ENCODE assay signal across 21 mouse cellular contexts in genomic region chr5:66579066-66579465, GRCm38 (mm10). TPM values are rescaled to one million over a fixed set of nuclear protein-coding genes. Genes with fewer than 3 reads are reported as not detected.
DNase-seq lines count a peak whose midpoint lies in the region; ATAC-seq and TF ChIP-seq lines count a peak whose summit lies in the region.
"Had no signal": no experiment of that assay in that cellular context is flagged by ENCODE, and none has a peak within 500 bp of the region (broad histone marks: within the 10 kb centered on the region; RNA-seq: fewer than 3 reads in every experiment).

No protein-coding gene starts in this region.

- H3K9ac ChIP-seq in lung, embryonic 14.5 days, result 0 out of 2 replicates have a peak overlapping the region, but pooled peaks have one; percentile 7
- no peak overlapping the region for H3K9ac ChIP-seq in intestine, postnatal 0 days (ENCODE audit: low read depth, low read length)
- H3K9ac ChIP-seq: forebrain, embryonic 13.5 days; hindbrain, embryonic 15.5 days; intestine, embryonic 15.5 days; liver, postnatal 0 days had no signal

- no peak overlapping the region for H3K4me2 ChIP-seq in lung, embryonic 14.5 days
- no peak overlapping the region for H3K4me2 ChIP-seq in intestine, postnatal 0 days (replicated peaks; ENCODE audit: low read depth)
- H3K4me2 ChIP-seq: forebrain, embryonic 13.5 days; hindbrain, embryonic 15.5 days; intestine, embryonic 15.5 days had no signal

- peaks cover 9% of the 10 kb centered on the region; the same call in 1 of the 2 replicates for H3K4me1 ChIP-seq in lung, embryonic 14.5 days (ENCODE audit: insufficient read depth)
- peaks cover 16% of the 10 kb centered on the region for H3K4me1 ChIP-seq in hindbrain, embryonic 10.5 days (replicated peaks)
- no peaks in the 10 kb centered on the region for H3K4me1 ChIP-seq in intestine, postnatal 0 days (replicated peaks; ENCODE audit: control insufficient read depth, insufficient read depth, low read length)

- no peak overlapping the region for H3K4me3 ChIP-seq in lung, embryonic 14.5 days (ENCODE audit: low read depth, low read length)
- no peak overlapping the region for H3K4me3 ChIP-seq in hindbrain, embryonic 10.5 days
- H3K4me3 ChIP-seq in intestine, postnatal 0 days (ENCODE audit: low read depth, low read length), result no peak overlapping the region
- H3K4me3 ChIP-seq: erythroblast, embryonic 14.5 days; forebrain, embryonic 13.5 days; hindbrain, embryonic 15.5 days; intestine, embryonic 15.5 days; limb, embryonic 10.5 days had no signal

- H3K27me3 ChIP-seq in lung, embryonic 14.5 days (ENCODE audit: insufficient read depth, low read length), result no peaks in the 10 kb centered on the region
- H3K27me3 ChIP-seq in hindbrain, embryonic 10.5 days (ENCODE audit: insufficient read depth, poor library complexity, severe bottlenecking), result no peaks in the 10 kb centered on the region
- no peaks in the 10 kb centered on the region for H3K27me3 ChIP-seq in intestine, postnatal 0 days (replicated peaks; ENCODE audit: control insufficient read depth, insufficient read depth, low read length)
- H3K27me3 ChIP-seq: forebrain, embryonic 13.5 days; hindbrain, embryonic 15.5 days; intestine, embryonic 15.5 days had no signal

- WGBS in lung, embryonic 14.5 days, result 49% methylated on average over 4 of the region's 4 CpGs
- WGBS in hindbrain, embryonic 10.5 days, result 79% methylated on average over 4 of the region's 4 CpGs
- WGBS in intestine, postnatal 0 days, result 65% methylated on average over 4 of the region's 4 CpGs

- no peaks in the 10 kb centered on the region for H3K9me3 ChIP-seq in lung, embryonic 14.5 days (ENCODE audit: low read depth, low read length)
- H3K9me3 ChIP-seq in hindbrain, embryonic 10.5 days, result no peaks in the 10 kb centered on the region
- no peaks in the 10 kb centered on the region for H3K9me3 ChIP-seq in intestine, postnatal 0 days (ENCODE audit: control insufficient read depth)
- H3K9me3 ChIP-seq: forebrain, embryonic 13.5 days; hindbrain, embryonic 15.5 days; intestine, embryonic 15.5 days; limb, embryonic 10.5 days had no signal

- no peak for ATAC-seq in lung, embryonic 14.5 days (ENCODE audit: insufficient read depth)
- no peak for ATAC-seq in intestine, postnatal 0 days
- ATAC-seq: CD4-positive, CD25-positive, alpha-beta regulatory T cell, adult 4 months; forebrain, embryonic 13.5 days; intestine, embryonic 15.5 days; liver, postnatal 0 days had no signal

- DNase-seq in adrenal gland, adult 2 months, result peak; percentile 40
- no peak for DNase-seq in adrenal gland, adult (ENCODE audit: inconsistent age in 2 of 2, low spot score in 1 of 2)
- DNase-seq in heart, adult 8-10 months (ENCODE audit: low spot score), result peak; percentile 63
- no peak for DNase-seq in heart, postnatal 4 days
- DNase-seq in lung, embryonic 14.5 days, result no peak
- no peak for DNase-seq in lung, postnatal 25 days (ENCODE audit: low spot score)
- DNase-seq in hindbrain, embryonic 10.5 days (ENCODE audit: low spot score), result no peak
- DNase-seq: cerebellum, adult 9-11 months; heart, postnatal 14 days; liver, postnatal 0 days; lung, postnatal 4 days; retina, postnatal 1 day; thymus, postnatal 25 days had no signal

- TF ChIP-seq CTCF in lung, embryonic 14.5 days (IDR thresholded peaks at IDR 0.05; ENCODE audit: low read depth), result no peak
- TF ChIP-seq CTCF in intestine, postnatal 0 days (IDR thresholded peaks at IDR 0.05; ENCODE audit: low read depth), result no peak

- no peaks in the 10 kb centered on the region for H3K36me3 ChIP-seq in lung, embryonic 14.5 days (ENCODE audit: insufficient read depth)
- H3K36me3 ChIP-seq in hindbrain, embryonic 10.5 days, result no peaks in the 10 kb centered on the region
- H3K36me3 ChIP-seq in intestine, postnatal 0 days (ENCODE audit: control insufficient read depth, insufficient read depth), result no peaks in the 10 kb centered on the region
- H3K36me3 ChIP-seq: G1E; hindbrain, embryonic 15.5 days; intestine, embryonic 15.5 days; limb, embryonic 10.5 days had no signal

- no peak overlapping the region for H3K27ac ChIP-seq in lung, embryonic 14.5 days (ENCODE audit: low read depth)
- H3K27ac ChIP-seq in hindbrain, embryonic 10.5 days, result no peak overlapping the region
- H3K27ac ChIP-seq in intestine, postnatal 0 days (ENCODE audit: low read depth, low read length), result no peak overlapping the region
- H3K27ac ChIP-seq: forebrain, embryonic 13.5 days; hindbrain, embryonic 15.5 days; intestine, embryonic 15.5 days; limb, embryonic 10.5 days had no signal

RNA-seq across cellular contexts. Expression of gene Apbb2, which starts 39.5 kb away (rescaled TPM):
- 10 to 100 TPM; 58.3 to 76.7 TPM for total RNA-seq in adrenal gland, adult 2 months (2021)
- polyA plus RNA-seq in adrenal gland, adult 2 months (2012; rRNA removed), result 8.4 and 20.0 TPM in 2 replicates
- total RNA-seq in heart, adult 8-10 months (2022), result 10 to 100 TPM; 36.6 to 56.3 (median 46.4) TPM
- 10 to 100 TPM; 60.9 to 66.7 TPM for total RNA-seq in heart, postnatal 4 days (2021)
- 49.8 and 54.6 TPM in 2 replicates for polyA plus RNA-seq in lung, embryonic 14.5 days (2014; fragmentation: Nextera tagmentation; extraction: Ambion mirVana)
- polyA plus RNA-seq in hindbrain, embryonic 10.5 days (2016; fragmentation: Nextera tagmentation; extraction: Ambion mirVana), result 28.2 and 44.4 TPM in 2 replicates
- polyA plus RNA-seq in intestine, postnatal 0 days (2015; fragmentation: Nextera tagmentation; extraction: Ambion mirVana), result 18.7 and 21.7 TPM in 2 replicates
- polyA plus RNA-seq: G1E had no signal

Comparison
In these comparisons a context has a peak if more than half of its experiments do, and no peak if none do; other contexts are left out.
1. DNase-seq: peak in adrenal gland, adult 2 months (single experiment) and heart, adult 8-10 months (single experiment); none in adrenal gland, adult (0 of 2), heart, postnatal 4 days (single experiment), lung, embryonic 14.5 days (single experiment), lung, postnatal 25 days (single experiment) and hindbrain, embryonic 10.5 days (single experiment).